Mouse (Mus musculus) kidney, embryonic 15.5 days (tissue): Measurements from ENCODE around the gene Zfp866. TPM values are rescaled to one million over a fixed set of nuclear protein-coding genes. Genes with fewer than 3 reads are reported as not detected.

Experiments
- polyA plus RNA-seq: library from polyadenylated mRNA; unstranded; fragments of >200 nt; fragmentation: Nextera tagmentation; extraction: Ambion mirVana; gene quantifications from 2 replicates; pipeline ENCODE4 v1.2.1, GENCODE M21; 2015

Zfp866 gene
- polyA plus RNA-seq, 1 experiment from 2014 or later: 29.8 TPM

Other genes with a start within 250 kb of the Zfp866 start
- 24.4 and 25.5 TPM in 2 replicates for gene Zfp868, start 165.6 kb downstream of the Zfp866 start, polyA plus RNA-seq
- 2.3 and 2.5 TPM in 2 replicates for gene Zfp964, start 136.7 kb downstream of the Zfp866 start, polyA plus RNA-seq
- gene Zfp869, start 80.5 kb downstream of the Zfp866 start, polyA plus RNA-seq: 28.7 and 30.9 TPM in 2 replicates
- gene Zfp963, start 41.2 kb downstream of the Zfp866 start, polyA plus RNA-seq: 5.7 and 5.8 TPM in 2 replicates
- gene Gm20422, start 16.3 kb downstream of the Zfp866 start, polyA plus RNA-seq: 1.8 TPM in 1 of 2 replicates, not detected in the other
- gene Atp13a1, start within 50 bp of the Zfp866 start, polyA plus RNA-seq: 47.9 and 54.3 TPM in 2 replicates
- gene Gmip, start 17.5 kb upstream of the Zfp866 start, polyA plus RNA-seq: 9.5 and 10.1 TPM in 2 replicates
- 0.62 and 0.84 TPM in 2 replicates for gene Lpar2, start 31.3 kb upstream of the Zfp866 start, polyA plus RNA-seq
- gene Pbx4, start 41.3 kb upstream of the Zfp866 start, polyA plus RNA-seq: 8.3 and 8.9 TPM in 2 replicates
- gene Cilp2, start 96.5 kb upstream of the Zfp866 start, polyA plus RNA-seq: 0.88 and 0.98 TPM in 2 replicates
- gene Tssk6, start 111.0 kb upstream of the Zfp866 start, polyA plus RNA-seq: 3.4 and 4.6 TPM in 2 replicates
- 205 and 210 TPM in 2 replicates for gene Ndufa13, start 111.4 kb upstream of the Zfp866 start, polyA plus RNA-seq
- 4.5 and 5.2 TPM in 2 replicates for gene Yjefn3, start 111.5 kb upstream of the Zfp866 start, polyA plus RNA-seq
- gene Gatad2a, start 205.2 kb upstream of the Zfp866 start, polyA plus RNA-seq: 40.0 and 42.2 TPM in 2 replicates